Mouse (Mus musculus) left cerebral cortex, postnatal 4 days (tissue): ENCODE data around the gene Phgr1. TPM values are rescaled to one million over a fixed set of nuclear protein-coding genes. Genes with fewer than 3 reads are reported as not detected.

ENCODE experiments used
- DNase-seq: peaks from one replicate; pipeline ENCODE4 v3.0.0-alpha.2; 2022
- intact Hi-C: fragments of 180-260 bp; cut with DNase I; formaldehyde crosslinking; loops from one replicate; pipeline ENCODE4 v1.15.1; 2025
- total RNA-seq, 2 experiments: library from RNA; stranded (reverse); gene quantifications; 2 replicates each; pipeline ENCODE4 v1.2.3; 2021

The Phgr1 gene
- total RNA-seq, 2 experiments from 2014 or later = not detected

GRCm38 (mm10) chr2:118749341-118749884 lies 23.2 kb upstream of the Phgr1 start:
- no peak for DNase-seq
- intact Hi-C loops = loop anchor here (5.0 to 10.0 kb wide), 2 partner anchors 47 to 135 kb away; partner anchors contain the start of gene Ankrd63

- intact Hi-C loops = no loop called here
- no peak for DNase-seq
Observed at GRCm38 (mm10) chr2:118750476-118750875, 22.1 kb upstream of the Phgr1 start.

GRCm38 (mm10) chr2:118751896-118752791 lies 20.4 kb upstream of the Phgr1 start:
- intact Hi-C loops = no loop called here
- no peak for DNase-seq

- intact Hi-C loops = no loop called here
- DNase-seq = no peak
Observed at GRCm38 (mm10) chr2:118752792-118753108, 19.8 kb upstream of the Phgr1 start.

- DNase-seq = no peak
- intact Hi-C loops = no loop called here
Observed at GRCm38 (mm10) chr2:118754143-118754542, 18.4 kb upstream of the Phgr1 start.

GRCm38 (mm10) chr2:118755407-118755806 lies 17.2 kb upstream of the Phgr1 start:
- no peak for DNase-seq
- intact Hi-C loops = no loop called here

- DNase-seq = no peak
- intact Hi-C loops = no loop called here
Observed at GRCm38 (mm10) chr2:118756103-118756502, 16.5 kb upstream of the Phgr1 start.

GRCm38 (mm10) chr2:118759828-118760227 lies 12.7 kb upstream of the Phgr1 start:
- DNase-seq = peak; percentile 71
- intact Hi-C loops = no loop called here

- DNase-seq = no peak
- intact Hi-C loops = no loop called here
Observed at GRCm38 (mm10) chr2:118760311-118761025, 12.1 kb upstream of the Phgr1 start.

GRCm38 (mm10) chr2:118761358-118761757 lies 11.2 kb upstream of the Phgr1 start:
- intact Hi-C loops = no loop called here
- no peak for DNase-seq

GRCm38 (mm10) chr2:118761906-118762783 lies 10.4 kb upstream of the Phgr1 start, which contains the start of gene Ccdc9b:
Ccdc9b (minus strand) TSS chr2:118762661.
- intact Hi-C loops = no loop called here
- DNase-seq = peak; percentile 94

GRCm38 (mm10) chr2:118762784-118763148 lies 9.8 kb upstream of the Phgr1 start:
- intact Hi-C loops = no loop called here
- DNase-seq = no peak

GRCm38 (mm10) chr2:118763469-118763868 lies 9.1 kb upstream of the Phgr1 start:
- DNase-seq = no peak
- intact Hi-C loops = no loop called here

- intact Hi-C loops = no loop called here
Observed at GRCm38 (mm10) chr2:118764094-118764831, 8.3 kb upstream of the Phgr1 start.

GRCm38 (mm10) chr2:118764875-118765274 lies 7.7 kb upstream of the Phgr1 start:
- DNase-seq = no peak
- intact Hi-C loops = no loop called here

More at GRCm38 (mm10) chr2:118764094-118764831, 8.3 kb upstream of the Phgr1 start:
- peak; percentile 68 for DNase-seq

GRCm38 (mm10) chr2:118766041-118767033 lies 6.2 kb upstream of the Phgr1 start:
- DNase-seq = no peak
- intact Hi-C loops = no loop called here

GRCm38 (mm10) chr2:118774536-118774935 lies 2.0 kb downstream of the Phgr1 start:
- intact Hi-C loops = no loop called here
- DNase-seq = no peak

- intact Hi-C loops = no loop called here
- peak; percentile 63 for DNase-seq
Observed at GRCm38 (mm10) chr2:118775396-118775795, 2.8 kb downstream of the Phgr1 start.

- intact Hi-C loops = no loop called here
- peak; percentile 85 for DNase-seq
Observed at GRCm38 (mm10) chr2:118775846-118776245, 3.3 kb downstream of the Phgr1 start.
